ENCODE assay signal across 7 mouse cellular contexts in genomic region chr4:137866206-137866863, GRCm38 (mm10). TPM values are rescaled to one million over a fixed set of nuclear protein-coding genes. Genes with fewer than 3 reads are reported as not detected.
DNase-seq lines count a peak whose midpoint lies in the region; ATAC-seq and TF ChIP-seq lines count a peak whose summit lies in the region.

No protein-coding gene starts in this region.

- peaks cover 19% of the 10 kb centered on the region for H3K4me1 ChIP-seq in neural tube, embryonic 11.5 days (ENCODE audit: control insufficient read depth, insufficient read depth, low read length)
- peaks cover 40% of the 10 kb centered on the region for H3K4me1 ChIP-seq in thymus, adult 2 months (replicated peaks; ENCODE audit: control insufficient read depth, insufficient read depth, low read length)

- no peak for TF ChIP-seq CTCF in thymus, adult 2 months (IDR thresholded peaks at IDR 0.05; ENCODE audit: borderline replicate concordance, control insufficient read depth, extremely low read depth, insufficient read depth, low read length, poor library complexity)

- H3K4me3 ChIP-seq in neural tube, embryonic 11.5 days (ENCODE audit: low read depth, low read length), result no peak overlapping the region
- no peak overlapping the region for H3K4me3 ChIP-seq in thymus, adult 2 months (ENCODE audit: control insufficient read depth, insufficient read depth, low read length)

- H3K27me3 ChIP-seq in neural tube, embryonic 11.5 days (ENCODE audit: control insufficient read depth, insufficient read depth, low read length), result no peaks in the 10 kb centered on the region
- no peaks in the 10 kb centered on the region for H3K27me3 ChIP-seq in thymus, adult 2 months (ENCODE audit: control insufficient read depth, insufficient read depth, low read length)

- DNase-seq in neural tube, embryonic 11.5 days (ENCODE audit: low spot score), result peak; percentile 47
- no peak for DNase-seq in neural tube, embryonic 10.5 days (ENCODE audit: extremely low spot score, low spot score)
- peak; percentile 91 for DNase-seq in induced T-regulatory cell, adult 2 months (ENCODE audit: low read depth)
- DNase-seq in lung, postnatal 4 days, result peak; percentile 55 to 67
- peak; percentile 55 for DNase-seq in thymus, adult 2 months
- DNase-seq in right cerebral cortex, adult 2 months (ENCODE audit: low spot score in 2 of 2), result no peak

- no peak overlapping the region for H3K27ac ChIP-seq in neural tube, embryonic 11.5 days (ENCODE audit: low read depth, low read length)
- no peak overlapping the region for H3K27ac ChIP-seq in thymus, adult 2 months (ENCODE audit: control insufficient read depth, insufficient read depth, low read length)

- ATAC-seq in neural tube, embryonic 11.5 days (ENCODE audit: insufficient read depth, low FRiP score, low TSS enrichment), result no peak
- peak; percentile 7; the same call in 1 of the 2 replicates for ATAC-seq in common myeloid progenitor, adult 5-6 weeks (replicated peaks; ENCODE audit: low read depth, poor library complexity, severe bottlenecking)

- no peak overlapping the region for H3K4me2 ChIP-seq in neural tube, embryonic 11.5 days (ENCODE audit: low read depth)

- H3K9ac ChIP-seq in neural tube, embryonic 11.5 days (ENCODE audit: low read length), result no peak overlapping the region

- H3K36me3 ChIP-seq in neural tube, embryonic 11.5 days (ENCODE audit: control insufficient read depth, insufficient read depth, low read length), result no peaks in the 10 kb centered on the region
- H3K36me3 ChIP-seq in thymus, adult 2 months (ENCODE audit: control insufficient read depth, insufficient read depth, low read length), result no peaks in the 10 kb centered on the region

- no peaks in the 10 kb centered on the region for H3K9me3 ChIP-seq in neural tube, embryonic 11.5 days (ENCODE audit: control insufficient read depth, low read length)

- 50% methylated on average over 19 of the region's 19 CpGs for WGBS in neural tube, embryonic 11.5 days
- WGBS in thymus, adult 2 months, result 46% methylated on average over 19 of the region's 19 CpGs

- no peak for TF ChIP-seq POLR2A in thymus, adult 2 months (IDR thresholded peaks at IDR 0.05; ENCODE audit: control insufficient read depth, extremely low read depth, insufficient read depth, low read length, poor library complexity)

RNA-seq across cellular contexts. Expression of gene Ece1, which starts 4.3 kb away (rescaled TPM):
- polyA plus RNA-seq in neural tube, embryonic 11.5 days (2014; fragmentation: Nextera tagmentation; extraction: Ambion mirVana), result 39.5 and 39.8 TPM in 2 replicates
- total RNA-seq in common myeloid progenitor, adult 5-6 weeks (2017), result 6.5 and 8.9 TPM in 2 replicates
- polyA plus RNA-seq in thymus, adult 2 months (2012; rRNA removed), result 27.3 and 28.9 TPM in 2 replicates

Comparison
In these comparisons a context has a peak if more than half of its experiments do, and no peak if none do; other contexts are left out.
1. DNase-seq: peak in neural tube, embryonic 11.5 days (single experiment), induced T-regulatory cell, adult 2 months (single experiment), lung, postnatal 4 days (2 of 2) and thymus, adult 2 months (single experiment); none in neural tube, embryonic 10.5 days (single experiment) and right cerebral cortex, adult 2 months (0 of 2).